Mouse (Mus musculus): ENCODE measurements at regions not wholly inside any gene's neighbourhood (a gene's known extent, or its start where the extent isn't known, plus 50 kb on each side); places are given as distances from the start of the nearest gene placed in this dataset.

- no peak for ATAC-seq (ENCODE audit: extremely low read depth, insufficient number of reproducible peaks, low FRiP score, poor library complexity, severe bottlenecking)
These were observed 274.1 kb upstream of the Zmiz1 start for GRCm38 (mm10) chr14:25184875-25185274.

GRCm38 (mm10) chr14:25185556-25185958 is 273.4 kb upstream of the Zmiz1 start:
- ATAC-seq (ENCODE audit: extremely low read depth, insufficient number of reproducible peaks, low FRiP score, poor library complexity, severe bottlenecking): no peak

- no peak for ATAC-seq (ENCODE audit: extremely low read depth, insufficient number of reproducible peaks, low FRiP score, poor library complexity, severe bottlenecking)
These were observed 272.8 kb upstream of the Zmiz1 start for GRCm38 (mm10) chr14:25185959-25186771.

- no peak for ATAC-seq (ENCODE audit: extremely low read depth, insufficient number of reproducible peaks, low FRiP score, poor library complexity, severe bottlenecking)
These were observed 271.3 kb upstream of the Zmiz1 start for GRCm38 (mm10) chr14:25187715-25188114.

GRCm38 (mm10) chr14:25189256-25189655 is 269.7 kb upstream of the Zmiz1 start:
- ATAC-seq (ENCODE audit: extremely low read depth, insufficient number of reproducible peaks, low FRiP score, poor library complexity, severe bottlenecking): no peak

DNA sequence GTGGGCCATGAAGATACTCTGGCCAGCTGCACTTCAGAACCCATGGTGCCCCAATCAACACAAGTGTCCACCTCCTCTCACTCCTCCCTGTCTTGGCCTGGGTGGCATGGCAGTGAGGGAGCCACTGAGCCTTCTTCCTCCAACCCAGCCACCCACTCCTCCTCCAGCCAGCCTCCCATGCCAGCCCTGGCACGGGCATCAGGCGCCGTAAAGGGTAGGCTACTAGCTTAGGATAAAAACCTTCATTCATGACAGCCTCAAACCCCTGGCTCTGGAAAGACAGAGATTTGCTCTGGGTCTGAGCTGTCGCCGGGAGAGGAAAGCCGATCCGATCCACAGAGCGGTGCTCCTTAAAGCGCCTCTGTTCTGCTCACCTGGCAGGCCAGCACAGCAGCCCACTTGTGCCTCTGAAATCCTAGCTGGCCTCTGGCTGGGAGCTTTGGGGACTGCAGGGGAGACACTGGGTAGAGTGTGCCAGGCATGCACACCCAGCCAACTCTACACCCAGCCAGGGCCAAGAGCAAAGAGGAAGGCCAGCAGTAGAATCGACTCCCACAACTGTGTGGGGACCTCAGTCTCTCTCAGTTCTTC is 268.2 kb upstream of the Zmiz1 start:
- no peak for ATAC-seq (ENCODE audit: extremely low read depth, insufficient number of reproducible peaks, low FRiP score, poor library complexity, severe bottlenecking)

DNA sequence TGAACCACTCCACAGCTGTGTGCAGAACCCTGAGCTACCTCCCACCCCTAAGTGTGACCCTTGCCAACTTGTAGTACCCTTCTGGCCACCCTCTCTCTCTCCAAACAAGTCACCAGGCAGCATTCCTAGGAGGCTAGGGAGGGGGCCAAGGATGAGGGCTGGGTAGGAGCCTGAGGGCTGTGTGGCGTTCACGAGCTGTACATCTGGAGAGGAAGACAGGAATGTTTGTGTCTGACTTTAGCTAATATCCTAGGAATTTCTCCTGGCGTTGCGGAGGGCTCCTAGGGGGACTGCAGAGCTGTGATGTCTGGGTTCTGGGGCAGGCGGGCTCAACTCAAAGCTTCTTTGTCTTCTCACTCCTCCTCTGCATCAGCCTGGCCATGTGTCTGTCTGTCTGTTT is 262.2 kb upstream of the Zmiz1 start:
- no peak for ATAC-seq (ENCODE audit: extremely low read depth, insufficient number of reproducible peaks, low FRiP score, poor library complexity, severe bottlenecking)

- no peak for ATAC-seq (ENCODE audit: extremely low read depth, insufficient number of reproducible peaks, low FRiP score, poor library complexity, severe bottlenecking)
These were observed 259.1 kb upstream of the Zmiz1 start for GRCm38 (mm10) chr14:25199900-25200299.

GRCm38 (mm10) chr14:25200656-25201179 is 258.3 kb upstream of the Zmiz1 start:
- ATAC-seq (ENCODE audit: extremely low read depth, insufficient number of reproducible peaks, low FRiP score, poor library complexity, severe bottlenecking): no peak

DNA sequence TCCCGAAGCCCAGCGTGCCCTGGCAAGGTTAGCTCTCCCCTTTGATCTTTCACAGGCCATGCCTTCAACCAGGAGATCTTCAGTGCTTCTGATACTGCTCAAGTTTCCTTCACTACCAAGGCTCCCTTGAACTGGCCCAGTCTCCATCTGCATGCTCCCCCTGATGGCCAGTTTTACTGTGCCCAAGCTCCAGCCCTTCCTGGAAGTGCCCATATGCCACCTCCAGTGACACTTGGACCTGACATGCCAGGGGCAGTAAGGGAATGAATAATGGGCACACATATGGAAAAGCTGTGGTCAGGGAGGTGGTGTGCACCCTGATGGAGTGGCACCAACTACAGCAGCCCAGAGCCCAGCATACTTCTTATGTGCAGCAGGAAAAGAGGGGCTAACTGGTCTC is 256.7 kb upstream of the Zmiz1 start:
- ATAC-seq (ENCODE audit: extremely low read depth, insufficient number of reproducible peaks, low FRiP score, poor library complexity, severe bottlenecking): no peak

- no peak for ATAC-seq (ENCODE audit: extremely low read depth, insufficient number of reproducible peaks, low FRiP score, poor library complexity, severe bottlenecking)
These were observed 254.9 kb upstream of the Zmiz1 start for GRCm38 (mm10) chr14:25204091-25204490.

DNA sequence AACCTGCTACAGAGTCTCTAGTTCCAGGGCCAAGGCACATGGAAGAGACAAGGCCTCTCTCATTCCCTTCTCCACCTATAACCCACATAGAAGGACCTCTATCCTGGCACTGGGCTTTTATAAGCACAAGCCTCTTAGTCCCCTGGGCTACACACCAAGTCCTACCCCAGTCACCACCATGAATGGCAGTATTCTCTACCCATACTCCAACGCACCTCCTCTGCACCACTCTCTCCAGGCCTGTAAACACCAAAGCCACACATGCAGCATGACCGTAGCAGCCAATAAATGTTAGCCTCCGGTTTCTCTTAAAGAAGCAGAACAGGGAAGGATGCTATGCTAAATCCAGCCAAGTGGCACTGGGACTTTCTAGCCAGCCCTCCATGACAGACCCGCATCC is 252.1 kb upstream of the Zmiz1 start:
- ATAC-seq (ENCODE audit: extremely low read depth, insufficient number of reproducible peaks, low FRiP score, poor library complexity, severe bottlenecking): no peak

- ATAC-seq (ENCODE audit: extremely low read depth, insufficient number of reproducible peaks, low FRiP score, poor library complexity, severe bottlenecking): no peak
These were observed 251.6 kb upstream of the Zmiz1 start for GRCm38 (mm10) chr14:25207422-25207821.

GRCm38 (mm10) chr14:25208221-25209056 is 250.5 kb upstream of the Zmiz1 start:
- no peak for ATAC-seq (ENCODE audit: extremely low read depth, insufficient number of reproducible peaks, low FRiP score, poor library complexity, severe bottlenecking)

DNA sequence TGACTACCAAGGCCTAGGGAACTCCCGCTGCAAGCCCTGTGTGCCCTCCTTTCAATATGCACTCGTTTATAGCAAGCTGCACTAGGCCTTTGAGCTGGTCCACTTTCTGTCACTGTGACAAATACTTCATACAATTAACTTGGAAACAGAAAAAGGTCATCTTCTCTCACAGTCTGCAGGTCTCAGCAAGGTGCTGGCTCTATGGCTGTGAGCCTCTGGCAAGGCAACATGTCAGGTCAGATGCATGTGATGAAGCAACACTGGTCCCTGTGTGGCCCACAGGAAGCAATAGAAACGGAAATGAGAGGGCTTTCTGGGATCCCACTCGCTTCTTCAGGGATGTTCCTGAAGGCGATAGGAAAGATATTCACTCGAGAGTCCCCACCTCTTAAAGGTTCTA is 245.9 kb upstream of the Zmiz1 start:
- ATAC-seq (ENCODE audit: extremely low read depth, insufficient number of reproducible peaks, low FRiP score, poor library complexity, severe bottlenecking): no peak

DNA sequence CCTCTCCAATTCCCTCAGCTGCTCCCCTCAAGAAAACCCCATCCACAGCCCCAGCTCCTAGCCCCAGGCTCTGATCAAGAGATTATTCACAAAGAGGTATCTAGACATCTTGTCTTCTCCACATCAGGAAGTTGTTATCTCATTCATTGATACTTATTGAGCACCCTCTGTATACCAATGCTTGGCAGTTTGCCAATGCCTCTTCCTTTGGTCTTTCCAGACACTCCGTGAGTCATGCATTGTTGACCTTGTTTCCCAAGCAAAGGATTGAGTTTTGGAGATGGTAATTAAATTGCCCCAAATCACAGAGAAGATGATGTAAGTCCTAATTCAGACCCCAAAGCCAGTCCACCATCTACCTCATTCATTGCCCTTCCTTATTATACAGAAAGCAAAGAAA is 235.9 kb upstream of the Zmiz1 start:
- ATAC-seq (ENCODE audit: extremely low read depth, insufficient number of reproducible peaks, low FRiP score, poor library complexity, severe bottlenecking): no peak

- no peak for ATAC-seq (ENCODE audit: extremely low read depth, insufficient number of reproducible peaks, low FRiP score, poor library complexity, severe bottlenecking)
These were observed 233.8 kb upstream of the Zmiz1 start for GRCm38 (mm10) chr14:25225214-25225613.

DNA sequence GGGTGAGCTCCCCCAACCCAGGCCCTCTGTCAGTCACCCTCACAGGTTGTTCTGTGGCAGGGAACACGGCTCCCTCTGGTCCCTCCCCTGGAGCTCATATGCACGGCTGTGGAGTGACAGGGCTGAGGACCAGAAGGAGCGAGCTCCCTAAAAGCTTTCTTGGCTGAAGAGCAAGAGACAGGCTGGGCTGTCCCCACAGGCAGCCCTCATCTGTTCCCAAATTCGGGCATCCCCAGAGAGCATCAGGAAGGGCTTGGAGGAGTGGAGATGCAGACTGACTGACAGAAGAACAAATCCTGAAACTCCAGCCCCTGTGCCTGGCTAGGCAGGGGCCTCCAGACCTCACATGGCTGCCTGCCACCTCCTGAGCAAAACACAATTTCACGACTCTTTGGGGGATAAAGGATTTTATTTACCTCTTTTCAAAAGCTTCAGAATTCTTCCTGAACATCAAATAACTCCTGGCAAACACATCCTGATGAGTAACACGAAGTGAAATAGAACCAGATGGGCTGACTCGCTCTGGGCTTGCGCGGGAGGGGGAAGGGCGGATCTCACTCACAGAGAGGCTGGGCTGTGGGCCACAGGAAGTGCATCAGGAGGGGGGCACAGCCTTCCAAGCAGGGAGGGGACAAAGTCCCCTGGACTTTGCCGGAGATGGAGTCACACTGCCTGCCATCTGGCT is 232.7 kb upstream of the Zmiz1 start:
- ATAC-seq (ENCODE audit: extremely low read depth, insufficient number of reproducible peaks, low FRiP score, poor library complexity, severe bottlenecking): no peak

DNA sequence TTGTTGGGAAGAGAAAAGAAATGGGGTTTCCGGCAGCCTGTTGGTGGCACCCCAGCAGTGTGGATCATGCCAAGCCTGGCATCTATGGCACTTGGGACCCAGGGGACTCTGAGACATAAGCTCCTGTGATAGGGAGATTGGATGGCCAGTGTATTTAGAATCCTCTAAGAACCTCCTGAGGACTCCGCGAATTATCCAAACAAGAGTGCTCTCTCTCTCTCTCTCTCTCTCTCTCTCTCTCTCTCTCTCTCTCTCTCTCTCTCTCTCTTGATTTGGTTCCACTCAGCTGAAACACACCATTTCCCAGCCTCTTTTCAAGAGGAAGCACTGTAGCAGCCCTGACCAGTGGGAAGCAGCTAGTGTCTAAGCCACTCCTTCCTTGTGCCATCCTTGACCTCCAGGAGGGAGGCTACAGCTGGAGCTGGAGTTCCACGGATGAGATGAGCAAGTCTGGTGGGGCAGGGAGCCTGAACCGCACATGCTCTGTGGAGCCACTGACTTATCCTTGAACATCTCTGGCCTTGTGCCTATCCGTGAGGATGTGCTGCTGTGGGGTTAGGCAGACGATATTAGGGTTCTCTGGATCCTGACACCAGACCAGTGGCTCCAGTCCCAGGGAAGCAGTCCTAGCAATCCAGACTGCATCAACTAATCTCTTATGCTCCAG is 232.0 kb upstream of the Zmiz1 start:
- ATAC-seq (ENCODE audit: extremely low read depth, insufficient number of reproducible peaks, low FRiP score, poor library complexity, severe bottlenecking): no peak
